Mouse (Mus musculus): ENCODE results near the gene Gm47959. TPM values are rescaled to one million over a fixed set of nuclear protein-coding genes. Genes with fewer than 3 reads are reported as not detected.
"Not testable (repeated sequence)": the region's sequence is repeated elsewhere in the genome, so short reads cannot be mapped to it uniquely, and the experiment has no call there.

Gene Gm47959
- not detected in 2 replicates for polyA plus RNA-seq (2012; rRNA removed)

- not testable (repeated sequence) for H3K27ac ChIP-seq (ENCODE audit: insufficient read depth, low read length); DNase-seq; H3K4me1 ChIP-seq (ENCODE audit: control insufficient read depth, insufficient read depth, low read length); H3K4me3 ChIP-seq (replicated peaks; ENCODE audit: insufficient read depth, low read depth, low read length); H3K27me3 ChIP-seq (ENCODE audit: control insufficient read depth, insufficient read depth, low read length)
- 95% methylated on average over 9 of the region's 9 CpGs for WGBS
Measured at GRCm38 (mm10) chr1:83000306-83000705, at the start of gene Gm47959. Gene Gm47959 (plus strand): TSS chr1:83000548.

GRCm38 (mm10) chr1:82955913-82956312 is 44.4 kb upstream of the Gm47959 start, which contains the start of gene Gm7544:
Gene Gm7544 (minus strand): TSS chr1:82956013.
- not testable (repeated sequence) for DNase-seq; H3K27me3 ChIP-seq (ENCODE audit: control insufficient read depth, insufficient read depth, low read length); H3K27ac ChIP-seq (ENCODE audit: insufficient read depth, low read length); H3K4me3 ChIP-seq (replicated peaks; ENCODE audit: insufficient read depth, low read depth, low read length); H3K4me1 ChIP-seq (ENCODE audit: control insufficient read depth, insufficient read depth, low read length)

- DNase-seq: no peak
- H3K27me3 ChIP-seq (ENCODE audit: control insufficient read depth, insufficient read depth, low read length): no peaks in the 10 kb centered on the region
- H3K4me1 ChIP-seq (ENCODE audit: control insufficient read depth, insufficient read depth, low read length): no peaks in the 10 kb centered on the region
- no peak within 1 kb of the TSS for H3K27ac ChIP-seq (ENCODE audit: insufficient read depth, low read length)
- TF ChIP-seq CTCF (IDR thresholded peaks at IDR 0.05; ENCODE audit: borderline replicate concordance, insufficient read depth, low read depth, low read length) (no peak), POLR2A (IDR thresholded peaks at IDR 0.05; ENCODE audit: borderline replicate concordance, insufficient read depth, low read length) (no peak)
- H3K4me3 ChIP-seq (replicated peaks; ENCODE audit: insufficient read depth, low read depth, low read length): no peak within 1 kb of the TSS
- 94% methylated on average over 11 of the region's 11 CpGs for WGBS
Measured at GRCm38 (mm10) chr1:82959870-82960385, 40.4 kb upstream of the Gm47959 start, which contains the start of gene Gm47955. Gene Gm47955 (plus strand): TSS chr1:82960286.

GRCm38 (mm10) chr1:82966413-82966812 is 33.9 kb upstream of the Gm47959 start:
- no peak for TF ChIP-seq POLR2A (IDR thresholded peaks at IDR 0.05; ENCODE audit: borderline replicate concordance, insufficient read depth, low read length)
- no peak for TF ChIP-seq CTCF (IDR thresholded peaks at IDR 0.05; ENCODE audit: borderline replicate concordance, insufficient read depth, low read depth, low read length)
- Histone ChIP-seq H3K4me1 (ENCODE audit: control insufficient read depth, insufficient read depth, low read length) (no peaks in the 10 kb centered on the region), H3K4me3 (replicated peaks; ENCODE audit: insufficient read depth, low read depth, low read length) (no peak overlapping the region), H3K27me3 (ENCODE audit: control insufficient read depth, insufficient read depth, low read length) (no peaks in the 10 kb centered on the region), H3K27ac (ENCODE audit: insufficient read depth, low read length) (no peak overlapping the region)
- no peak for DNase-seq
- WGBS: 66% methylated on average over 3 of the region's 3 CpGs

GRCm38 (mm10) chr1:82972046-82972445 is 28.3 kb upstream of the Gm47959 start:
- H3K27ac ChIP-seq (ENCODE audit: insufficient read depth, low read length): no peak overlapping the region
- H3K4me1 ChIP-seq (ENCODE audit: control insufficient read depth, insufficient read depth, low read length): no peaks in the 10 kb centered on the region
- no peaks in the 10 kb centered on the region for H3K27me3 ChIP-seq (ENCODE audit: control insufficient read depth, insufficient read depth, low read length)
- no peak for TF ChIP-seq POLR2A (IDR thresholded peaks at IDR 0.05; ENCODE audit: borderline replicate concordance, insufficient read depth, low read length)
- no peak for TF ChIP-seq CTCF (IDR thresholded peaks at IDR 0.05; ENCODE audit: borderline replicate concordance, insufficient read depth, low read depth, low read length)
- WGBS: 63% methylated on average over 4 of the region's 4 CpGs
- no peak overlapping the region for H3K4me3 ChIP-seq (replicated peaks; ENCODE audit: insufficient read depth, low read depth, low read length)
- no peak for DNase-seq

- no peak overlapping the region for H3K27ac ChIP-seq (ENCODE audit: insufficient read depth, low read length)
- H3K27me3 ChIP-seq (ENCODE audit: control insufficient read depth, insufficient read depth, low read length): no peaks in the 10 kb centered on the region
- 97% methylated on average over 1 of the region's 1 CpGs for WGBS
- TF ChIP-seq CTCF (IDR thresholded peaks at IDR 0.05; ENCODE audit: borderline replicate concordance, insufficient read depth, low read depth, low read length): no peak
- no peak for DNase-seq
- H3K4me1 ChIP-seq (ENCODE audit: control insufficient read depth, insufficient read depth, low read length): no peaks in the 10 kb centered on the region
- no peak overlapping the region for H3K4me3 ChIP-seq (replicated peaks; ENCODE audit: insufficient read depth, low read depth, low read length)
Measured at GRCm38 (mm10) chr1:82973244-82973643, 27.1 kb upstream of the Gm47959 start.

GRCm38 (mm10) chr1:82973901-82974300 is 26.4 kb upstream of the Gm47959 start:
- H3K4me3 ChIP-seq (replicated peaks; ENCODE audit: insufficient read depth, low read depth, low read length): no peak overlapping the region
- H3K4me1 ChIP-seq (ENCODE audit: control insufficient read depth, insufficient read depth, low read length): no peaks in the 10 kb centered on the region
- WGBS: 73% methylated on average over 6 of the region's 6 CpGs
- TF ChIP-seq POLR2A (IDR thresholded peaks at IDR 0.05; ENCODE audit: borderline replicate concordance, insufficient read depth, low read length): no peak
- no peak for TF ChIP-seq CTCF (IDR thresholded peaks at IDR 0.05; ENCODE audit: borderline replicate concordance, insufficient read depth, low read depth, low read length)
- no peak for DNase-seq
- no peaks in the 10 kb centered on the region for H3K27me3 ChIP-seq (ENCODE audit: control insufficient read depth, insufficient read depth, low read length)
- H3K27ac ChIP-seq (ENCODE audit: insufficient read depth, low read length): peak overlapping the region; percentile 13; the same call in 1 of the 2 replicates

- Histone ChIP-seq H3K27ac (ENCODE audit: insufficient read depth, low read length) (peak overlapping the region; percentile 13; the same call in 1 of the 2 replicates), H3K4me1 (ENCODE audit: control insufficient read depth, insufficient read depth, low read length) (no peaks in the 10 kb centered on the region), H3K4me3 (replicated peaks; ENCODE audit: insufficient read depth, low read depth, low read length) (no peak overlapping the region), H3K27me3 (ENCODE audit: control insufficient read depth, insufficient read depth, low read length) (no peaks in the 10 kb centered on the region)
- no peak for DNase-seq
- 90% methylated on average over 9 of the region's 9 CpGs for WGBS
- no peak for TF ChIP-seq POLR2A (IDR thresholded peaks at IDR 0.05; ENCODE audit: borderline replicate concordance, insufficient read depth, low read length)
- TF ChIP-seq CTCF (IDR thresholded peaks at IDR 0.05; ENCODE audit: borderline replicate concordance, insufficient read depth, low read depth, low read length): no peak
Measured at GRCm38 (mm10) chr1:82974342-82974741, 26.0 kb upstream of the Gm47959 start.
